Mouse (Mus musculus): ENCODE data around the gene Car9. TPM values are rescaled to one million over a fixed set of nuclear protein-coding genes. Genes with fewer than 3 reads are reported as not detected.

Gene Car9
- polyA plus RNA-seq, 1 experiment, result not detected

- TF ChIP-seq GATA1 (IDR thresholded peaks at IDR 0.05; ENCODE audit: low read length), result no peak
Observed at GRCm38 (mm10) chr4:43536031-43536430, 29.3 kb downstream of the Car9 start.

DNA sequence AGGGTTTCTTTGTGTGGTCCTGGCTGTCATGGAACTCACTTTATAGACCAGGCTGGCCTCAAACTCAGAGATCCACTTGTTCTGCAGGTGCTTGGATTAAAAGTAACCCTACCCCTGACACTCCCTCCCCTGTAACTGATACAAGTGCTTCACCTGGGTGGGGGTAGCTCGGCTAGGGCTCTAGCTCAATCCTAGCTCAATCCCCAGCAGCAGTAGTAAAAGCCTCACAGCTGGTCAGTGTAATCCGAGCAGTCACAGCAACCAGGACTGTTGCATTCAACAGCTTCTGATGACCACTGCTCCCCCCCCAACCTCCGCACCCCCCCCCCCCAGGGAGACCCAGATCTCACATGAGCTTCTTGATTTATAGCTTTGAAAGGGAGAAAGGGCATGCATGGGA lies 35.3 kb downstream of the Car9 start:
- no peak for TF ChIP-seq GATA1 (IDR thresholded peaks at IDR 0.05; ENCODE audit: low read length)

DNA sequence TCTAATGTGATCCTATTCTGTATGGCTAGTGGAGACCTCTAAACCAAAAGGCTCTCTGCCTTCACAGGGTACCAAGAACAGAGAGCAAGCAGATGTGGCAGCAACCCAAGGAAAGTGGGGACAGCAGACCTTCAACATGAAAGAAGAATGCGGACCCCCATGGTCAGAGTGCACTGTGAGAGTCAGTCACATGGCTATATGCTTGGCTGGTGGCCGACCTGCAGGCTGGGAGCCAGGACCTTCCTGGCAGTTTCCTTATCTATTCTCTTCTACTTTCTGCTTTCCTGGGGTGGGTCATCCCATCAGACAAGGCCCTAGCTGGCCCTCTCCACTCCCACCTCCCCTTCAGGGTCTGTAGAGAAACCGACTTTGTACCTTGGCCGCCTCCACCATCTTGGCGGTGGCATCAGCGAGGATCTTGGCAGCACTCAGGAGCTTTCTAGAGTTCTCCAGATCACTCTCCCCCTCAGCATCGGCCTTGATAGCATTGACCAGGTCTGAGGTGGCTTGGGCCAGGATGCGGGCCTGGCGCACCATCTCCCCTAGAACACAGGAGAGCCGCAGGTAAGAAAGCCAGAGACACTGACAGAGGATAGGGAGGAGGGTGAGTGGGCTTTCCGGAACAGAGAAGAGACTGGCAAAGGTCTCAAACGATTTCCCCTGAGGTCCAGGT lies 39.7 kb downstream of the Car9 start:
- TF ChIP-seq GATA1 (IDR thresholded peaks at IDR 0.05; ENCODE audit: low read length), result no peak

- TF ChIP-seq GATA1 (IDR thresholded peaks at IDR 0.05; ENCODE audit: low read length), result no peak
Observed at GRCm38 (mm10) chr4:43547160-43547559, 40.4 kb downstream of the Car9 start.

DNA sequence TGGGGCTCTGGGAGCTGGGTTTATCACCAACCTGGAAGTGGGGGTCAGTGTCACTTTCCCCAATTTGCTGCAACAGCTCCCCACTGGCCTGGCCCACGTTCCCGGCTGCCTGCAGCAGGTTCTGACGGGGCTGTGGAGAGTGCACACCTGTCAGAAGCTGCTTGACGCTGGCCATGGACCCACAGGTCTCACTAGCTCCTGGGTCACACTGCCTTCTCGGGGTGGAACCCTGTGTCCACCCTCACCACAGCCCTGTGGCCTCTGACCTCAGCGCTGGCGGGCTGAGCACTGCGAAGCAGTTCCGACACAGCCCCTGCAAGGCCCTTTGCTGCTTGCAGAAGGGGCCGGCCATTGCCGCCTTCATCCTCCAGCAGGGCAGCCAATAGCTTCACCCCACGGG lies 42.3 kb downstream of the Car9 start:
- no peak for TF ChIP-seq GATA1 (IDR thresholded peaks at IDR 0.05; ENCODE audit: low read length)

- TF ChIP-seq GATA1 (IDR thresholded peaks at IDR 0.05; ENCODE audit: low read length), result no peak
Observed at GRCm38 (mm10) chr4:43552437-43552836, 45.7 kb downstream of the Car9 start.

GRCm38 (mm10) chr4:43553891-43554290 lies 47.1 kb downstream of the Car9 start:
- no peak for TF ChIP-seq GATA1 (IDR thresholded peaks at IDR 0.05; ENCODE audit: low read length)

DNA sequence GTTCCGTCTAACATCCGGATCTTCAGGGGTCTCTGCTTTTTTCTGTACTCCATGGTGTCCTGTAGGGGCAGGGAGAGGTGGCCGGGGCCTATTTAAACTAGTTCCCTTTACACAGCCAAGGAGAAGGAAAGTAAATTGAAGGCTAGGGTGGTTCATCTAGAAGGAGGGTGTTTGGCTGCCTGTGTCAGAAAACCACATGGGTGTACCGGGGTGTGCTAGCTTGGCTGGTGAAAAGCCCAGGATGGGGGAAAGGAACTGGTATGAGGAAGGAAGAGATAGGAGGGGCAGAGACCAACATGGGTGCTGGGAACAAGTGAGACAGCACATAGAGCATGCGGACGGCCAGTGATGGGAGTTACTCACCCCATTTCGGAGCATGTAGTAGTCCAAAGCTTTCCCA lies 49.2 kb downstream of the Car9 start:
- no peak for TF ChIP-seq GATA1 (IDR thresholded peaks at IDR 0.05; ENCODE audit: low read length)

DNA sequence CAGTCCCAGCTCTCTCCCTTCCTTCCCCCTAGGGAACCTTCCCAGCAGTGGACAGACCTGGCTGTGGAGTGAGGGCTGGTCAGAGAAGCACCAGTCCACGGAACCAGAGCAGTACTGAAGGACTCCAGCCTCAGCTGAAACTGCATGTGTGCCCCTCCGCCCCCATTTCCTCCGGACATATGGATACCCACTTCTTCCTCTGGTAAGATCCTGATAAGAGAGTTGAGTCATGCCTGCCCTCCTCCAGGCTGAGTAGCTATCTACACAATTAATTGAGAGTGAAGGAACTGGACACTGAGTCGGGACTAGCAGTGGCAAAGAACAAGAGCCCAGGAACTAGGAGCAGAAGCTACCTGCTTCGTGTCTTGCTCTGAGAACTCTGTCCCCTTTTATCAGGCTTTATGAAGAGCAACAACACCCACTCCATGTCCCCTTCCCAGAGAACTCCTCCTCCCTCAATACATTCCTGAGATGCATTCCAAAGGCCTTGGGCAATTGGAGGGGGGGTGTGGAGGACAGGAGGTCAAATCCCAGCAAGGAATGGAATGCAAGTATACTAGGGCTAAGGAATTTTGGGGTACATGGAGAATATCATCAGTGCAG lies 51.4 kb downstream of the Car9 start:
- no peak for TF ChIP-seq GATA1 (IDR thresholded peaks at IDR 0.05; ENCODE audit: low read length)

DNA sequence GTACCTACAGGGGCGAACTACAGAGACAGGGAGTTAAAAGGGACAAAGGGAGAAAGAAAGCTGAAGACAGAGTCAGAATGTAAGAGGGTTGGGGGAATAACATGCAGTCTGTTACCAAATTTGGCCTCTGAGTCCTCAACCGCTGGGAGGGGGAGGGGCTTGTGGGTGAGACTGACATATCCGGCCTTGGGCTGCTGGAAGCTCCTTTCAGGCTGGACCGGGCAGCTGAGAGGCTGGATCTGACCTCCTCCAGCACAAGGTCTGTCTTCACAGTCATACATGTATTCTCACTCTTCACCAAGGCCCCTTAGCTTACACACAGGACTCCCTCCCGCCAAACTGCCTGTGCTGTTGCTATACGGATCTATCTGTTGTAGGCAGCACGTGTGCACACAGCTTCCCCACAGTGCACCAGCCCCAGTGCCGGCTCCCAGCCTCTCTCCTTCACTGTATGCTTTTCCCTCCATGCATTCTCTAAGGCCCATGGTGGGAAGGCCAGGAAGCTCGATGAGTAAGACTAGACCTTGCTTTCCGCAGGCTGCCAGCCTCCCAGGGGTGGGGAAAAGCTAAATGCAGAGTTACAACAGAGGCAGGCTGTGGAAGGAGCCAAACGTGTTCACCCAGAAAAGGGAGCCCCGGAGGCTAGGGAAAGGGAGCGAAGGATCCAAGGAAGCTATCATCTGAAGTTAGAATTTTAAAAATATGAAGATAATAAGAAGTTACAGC lies 52.0 kb downstream of the Car9 start:
- TF ChIP-seq GATA1 (IDR thresholded peaks at IDR 0.05; ENCODE audit: low read length), result no peak

GRCm38 (mm10) chr4:43559519-43560242 lies 52.9 kb downstream of the Car9 start:
- no peak for TF ChIP-seq GATA1 (IDR thresholded peaks at IDR 0.05; ENCODE audit: low read length)

GRCm38 (mm10) chr4:43560243-43560611 lies 53.5 kb downstream of the Car9 start:
- TF ChIP-seq GATA1 (IDR thresholded peaks at IDR 0.05; ENCODE audit: low read length), result no peak

GRCm38 (mm10) chr4:43560976-43561375 lies 54.2 kb downstream of the Car9 start:
- no peak for TF ChIP-seq GATA1 (IDR thresholded peaks at IDR 0.05; ENCODE audit: low read length)

DNA sequence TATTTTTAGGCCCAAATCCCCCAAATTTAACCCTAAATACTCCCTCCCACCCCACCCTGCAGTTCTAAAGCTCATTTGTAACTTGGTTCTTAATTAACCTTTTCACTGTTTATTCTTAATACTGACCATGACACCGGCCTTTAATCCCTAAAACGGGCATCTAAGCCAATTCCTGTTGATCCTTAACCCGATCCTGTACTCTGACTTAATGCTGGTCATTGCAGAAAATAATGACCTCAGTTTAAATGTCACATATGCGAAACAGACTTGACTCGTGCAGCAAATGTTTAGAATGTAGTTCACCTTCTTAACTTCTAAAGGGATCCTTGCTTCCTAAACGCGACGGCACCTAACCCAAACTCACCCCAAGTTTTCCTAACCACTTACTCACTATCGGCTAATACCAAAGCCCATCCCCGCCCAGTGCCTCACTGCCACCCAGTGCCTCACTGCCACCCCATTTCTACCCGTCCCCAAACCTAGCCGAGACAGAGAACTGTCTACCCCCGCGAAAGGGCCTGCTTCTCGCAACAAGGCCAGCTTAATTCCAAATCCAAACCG lies 54.8 kb downstream of the Car9 start:
- no peak for TF ChIP-seq GATA1 (IDR thresholded peaks at IDR 0.05; ENCODE audit: low read length)

- no peak for TF ChIP-seq GATA1 (IDR thresholded peaks at IDR 0.05; ENCODE audit: low read length)
Observed at GRCm38 (mm10) chr4:43561997-43562768, 55.4 kb downstream of the Car9 start, which contains the start of the genes Creb3 and Tln1. Creb3 (plus strand) TSS chr4:43562332. Tln1 (minus strand) TSS chr4:43562691.

Measured in G1E-ER4 (cell line).